Mouse (Mus musculus) cerebellum, postnatal 25 days (tissue): ENCODE results near the gene Fnbp1.
A peak's percentile ranks its signal among the peaks of the same experiment; 100 is the strongest.

Experiments
- DNase-seq, 2 experiments: peaks; one replicate each; pipeline ENCODE4 v3.0.0; 2021; ENCODE audit warnings: mixed read lengths in 2 of 2

The Fnbp1 gene

DNA sequence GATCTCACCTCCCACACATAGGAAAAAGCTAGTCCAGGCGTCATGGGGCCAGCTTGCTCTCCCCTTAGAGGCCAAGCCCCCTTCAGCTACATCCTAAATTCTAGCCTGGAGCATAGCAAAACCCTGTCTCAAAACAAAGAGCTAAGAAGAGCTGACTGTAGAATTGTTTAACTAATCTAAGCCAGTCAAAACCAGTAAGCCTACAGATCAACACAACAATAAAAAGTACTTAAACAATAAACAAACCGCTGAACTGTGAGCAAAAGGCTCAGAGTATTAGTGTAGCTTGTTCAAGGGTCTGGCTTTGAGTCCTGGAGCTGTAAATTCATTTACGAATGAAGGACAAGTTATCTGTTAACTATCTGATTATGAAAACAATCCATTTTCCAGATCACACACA lies 50.6 kb downstream of the Fnbp1 start:
- no peak for DNase-seq

DNA sequence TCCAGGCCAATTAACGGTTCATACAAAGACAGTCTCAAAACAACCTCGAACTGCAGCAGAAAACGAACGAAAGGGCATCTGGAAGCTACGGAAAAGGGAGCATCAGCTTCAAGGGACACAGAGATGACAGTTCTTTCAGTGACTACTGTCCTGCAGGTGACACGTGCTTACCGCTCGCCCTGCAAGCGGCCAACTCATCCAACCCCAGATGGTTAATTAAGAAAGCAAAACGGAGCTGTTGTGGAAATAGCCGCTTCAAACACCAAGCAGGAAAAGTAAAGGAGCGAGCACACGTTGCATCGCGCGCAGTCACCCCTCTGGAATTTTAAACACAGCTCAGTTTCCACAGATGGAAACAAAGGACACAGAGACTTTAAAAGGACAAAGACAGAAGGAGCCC lies 52.2 kb downstream of the Fnbp1 start:
- DNase-seq: peak in 1 of 2 experiments; percentile 44

DNA sequence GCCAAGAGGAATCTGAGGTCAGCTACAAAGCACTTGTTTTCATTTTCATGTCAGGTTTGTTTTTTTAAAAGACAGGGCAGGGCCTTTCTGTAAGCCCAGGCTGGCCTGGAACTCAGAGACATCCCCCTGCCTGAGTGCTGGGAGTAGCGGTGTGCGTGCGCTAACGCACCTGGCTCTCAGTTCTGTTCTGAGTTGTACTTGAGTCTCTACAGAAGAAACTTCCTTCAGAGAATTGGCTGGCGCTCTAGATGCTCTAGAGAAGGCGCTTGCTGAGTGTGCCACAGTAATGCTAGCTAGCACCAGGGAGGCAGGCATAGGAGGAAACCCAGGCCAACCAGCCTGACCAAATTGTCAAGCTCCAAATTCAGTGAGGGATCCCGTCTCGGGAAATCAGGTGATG lies 52.9 kb downstream of the Fnbp1 start:
- peak; percentile 54 to 55 for DNase-seq

DNA sequence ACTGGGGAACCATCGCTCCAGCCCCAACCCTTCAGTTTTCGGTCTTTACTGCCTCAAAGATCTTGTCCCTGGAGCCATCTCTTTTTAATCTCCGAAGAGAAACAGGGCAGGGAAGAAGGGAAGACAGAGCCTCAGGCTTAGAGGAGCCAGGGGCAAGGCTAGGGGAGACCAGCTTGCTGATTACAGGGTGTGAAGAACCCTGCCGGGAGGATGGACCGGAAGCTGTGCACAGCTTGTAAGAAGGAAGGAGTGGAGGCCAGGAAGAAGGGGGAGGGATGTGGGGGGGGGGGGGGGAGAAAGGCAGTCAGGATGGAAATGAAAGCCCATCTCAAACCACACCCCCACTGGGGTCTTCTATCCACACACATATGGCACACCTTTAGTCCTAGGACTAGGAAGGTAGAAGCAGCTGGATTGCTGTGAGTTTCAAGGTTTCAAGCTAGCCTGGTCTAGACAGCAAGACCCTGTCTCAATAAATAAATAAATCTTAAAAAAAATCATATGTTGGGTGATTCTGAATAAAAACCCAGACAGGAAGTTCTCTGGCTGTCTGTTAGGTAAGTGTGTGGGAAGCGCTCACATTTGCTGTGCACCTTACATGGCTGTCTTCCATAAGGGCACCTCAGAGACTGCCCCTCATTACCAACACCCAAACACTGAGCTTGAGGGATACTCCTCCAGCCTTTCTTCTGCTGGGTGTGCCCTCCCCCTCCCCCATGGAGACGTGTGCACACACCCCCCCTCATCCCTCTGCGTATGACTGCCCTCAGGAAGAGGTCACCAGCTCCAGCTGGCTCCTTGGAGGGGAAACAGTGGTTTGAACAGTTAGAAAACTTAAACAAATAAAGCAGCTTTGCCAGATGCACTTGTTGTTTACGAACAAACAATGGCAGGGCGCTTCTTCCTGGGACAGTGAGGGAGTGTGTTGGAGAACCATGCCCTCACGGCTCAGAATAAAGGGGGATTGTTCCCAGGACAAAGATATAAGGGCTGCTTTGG lies 53.8 kb downstream of the Fnbp1 start:
- peak; percentile 82 to 90 for DNase-seq

DNA sequence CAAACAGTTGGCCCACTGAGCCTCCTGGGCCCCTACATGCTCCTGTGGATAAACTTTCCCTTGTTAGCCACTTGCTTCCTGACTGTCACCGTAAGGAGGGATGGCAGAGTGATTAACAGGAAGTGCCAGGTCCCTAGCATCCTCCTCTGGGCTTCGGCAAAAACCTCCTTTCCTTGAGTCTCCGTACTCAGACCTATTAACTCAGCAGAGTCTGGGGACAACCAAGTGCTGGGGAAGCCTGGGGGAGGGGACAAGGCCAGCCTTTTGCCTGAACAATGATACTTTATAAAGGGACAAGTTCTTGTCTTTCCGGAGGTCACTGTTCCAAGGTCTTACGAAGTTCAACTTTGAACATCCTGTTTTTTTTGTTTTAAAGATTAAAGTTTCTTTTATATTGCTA lies 54.7 kb downstream of the Fnbp1 start:
- DNase-seq: peak; percentile 43 to 46

DNA sequence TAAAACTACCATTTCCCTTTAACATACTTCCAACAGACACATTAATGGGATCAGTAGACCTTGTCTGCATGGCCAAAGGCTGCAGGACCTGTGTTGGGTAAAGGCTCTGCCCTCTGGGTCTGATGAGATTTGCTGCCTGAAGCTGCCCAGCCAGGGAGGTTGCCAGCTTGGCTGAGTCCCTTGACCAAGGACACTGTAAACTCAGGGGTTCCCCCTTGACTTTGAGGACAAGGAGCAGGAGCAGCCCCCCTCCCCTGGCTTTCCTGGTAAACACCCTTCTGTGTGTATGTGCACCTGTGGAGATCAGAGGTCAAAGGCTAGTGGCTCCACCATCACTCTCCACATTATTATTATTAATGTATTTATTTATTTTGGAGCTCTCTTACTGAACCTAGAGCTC lies 55.3 kb downstream of the Fnbp1 start:
- DNase-seq: peak; percentile 58 to 63

DNA sequence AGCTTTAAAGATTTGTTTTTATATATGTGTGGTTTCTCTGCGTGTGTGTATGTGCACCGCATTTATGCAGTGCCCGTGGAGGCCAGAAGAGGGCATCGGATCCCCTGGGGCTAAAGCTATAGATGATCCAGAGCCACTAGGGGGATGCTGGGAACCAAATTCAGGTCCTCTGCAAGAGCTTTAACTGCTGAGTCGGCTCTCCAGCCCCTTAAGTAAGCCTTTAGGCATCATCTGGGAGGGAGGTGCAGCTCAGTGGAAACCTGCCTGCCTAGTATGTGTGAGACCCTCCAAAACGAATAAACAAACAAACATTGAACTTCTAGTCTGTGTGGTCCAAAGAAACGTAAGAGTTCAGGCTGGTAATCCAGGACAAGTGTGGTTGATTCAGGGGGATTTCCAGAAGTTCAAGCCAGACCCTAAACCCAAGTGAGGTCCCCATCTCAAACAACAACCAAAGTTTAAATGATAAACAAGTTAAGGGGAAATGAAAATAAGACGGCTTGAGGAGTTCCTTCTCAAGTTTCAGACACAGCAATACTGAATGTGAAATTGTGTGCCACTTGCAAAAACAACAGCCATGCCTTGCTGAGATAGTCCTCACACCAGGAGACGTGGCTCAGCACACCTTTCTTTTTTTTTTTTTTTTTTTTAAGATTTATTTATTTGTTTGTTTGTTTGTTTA lies 57.5 kb downstream of the Fnbp1 start:
- no peak for DNase-seq

DNA sequence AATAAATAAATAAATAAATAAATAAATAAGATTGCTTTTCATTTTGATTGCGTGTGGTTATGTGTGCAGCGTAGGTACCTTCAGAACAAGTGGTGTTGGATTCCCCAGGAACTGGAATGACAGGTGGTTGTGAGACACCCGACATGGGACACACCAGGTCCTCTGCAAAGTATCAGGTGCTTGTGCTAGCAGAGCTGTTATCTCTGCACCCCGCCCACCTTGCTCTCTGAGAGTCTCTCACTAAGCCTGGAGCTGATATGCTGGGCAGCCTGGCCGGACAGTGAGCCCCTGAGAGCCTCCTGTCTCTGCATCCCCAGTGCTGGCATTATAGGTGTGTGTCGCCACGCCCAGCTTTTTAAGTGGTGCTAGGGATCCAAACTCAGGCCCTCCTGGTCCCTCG lies 58.4 kb downstream of the Fnbp1 start:
- DNase-seq: peak in 1 of 2 experiments; percentile 15

DNA sequence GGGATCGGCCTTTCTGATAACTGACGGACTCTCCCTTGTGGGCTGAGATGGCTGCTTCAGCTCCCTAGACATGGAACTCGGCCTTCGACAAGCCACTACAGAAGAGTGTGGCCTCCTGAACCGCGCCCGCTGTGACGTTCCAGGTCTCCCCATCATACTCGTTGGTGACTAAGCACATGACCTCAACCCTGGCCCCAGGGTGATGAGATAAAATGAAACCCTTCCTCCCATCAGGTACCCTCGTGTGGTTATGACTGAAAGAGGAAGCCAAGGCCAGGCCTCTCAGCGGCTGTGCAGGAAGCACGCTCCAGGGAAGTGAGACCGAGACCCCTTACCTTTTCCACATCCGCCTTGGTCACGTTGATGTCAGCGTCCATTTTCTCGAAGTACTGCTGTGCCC lies 59.2 kb downstream of the Fnbp1 start:
- DNase-seq: no peak

DNA sequence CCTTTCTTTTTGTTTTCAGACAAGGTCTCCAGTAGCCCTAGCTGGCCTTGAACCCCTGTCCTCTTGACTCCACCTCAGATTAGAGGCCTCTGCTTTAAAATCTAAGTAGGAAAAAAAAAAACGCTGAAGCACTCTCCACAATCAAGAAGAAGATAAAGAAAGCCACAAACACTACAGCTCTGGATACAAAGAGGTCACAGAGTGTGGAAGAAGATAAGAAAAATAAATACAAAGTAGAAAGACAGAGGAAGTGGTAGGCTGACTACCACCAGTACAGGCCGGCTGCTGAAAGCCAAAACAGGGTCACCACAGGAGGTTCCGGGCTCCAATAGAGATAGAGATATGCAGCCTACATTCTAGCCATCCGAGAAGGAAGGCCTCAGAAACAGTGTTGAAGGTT lies 60.5 kb downstream of the Fnbp1 start:
- peak in 1 of 2 experiments; percentile 45 for DNase-seq

DNA sequence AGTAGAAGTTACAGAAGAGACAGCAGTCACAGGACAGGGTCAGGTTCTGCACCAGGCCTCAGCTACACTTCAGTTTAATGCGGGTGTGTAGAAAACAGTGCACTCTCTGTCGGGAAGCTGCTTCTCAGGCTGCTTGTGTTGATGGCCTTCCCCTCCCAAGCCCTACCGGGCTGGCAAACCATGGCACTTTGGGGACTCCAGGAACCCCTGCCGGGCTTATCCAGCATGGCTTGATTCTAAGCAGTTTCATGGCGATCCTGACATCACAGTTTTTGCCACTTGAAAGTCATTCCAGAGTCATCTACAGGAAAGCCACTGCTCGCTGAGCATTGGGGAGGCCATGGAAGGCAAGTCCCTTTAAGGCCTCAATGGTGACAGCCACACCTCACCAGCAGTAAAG lies 62.7 kb downstream of the Fnbp1 start:
- peak; percentile 54 to 64 for DNase-seq

DNA sequence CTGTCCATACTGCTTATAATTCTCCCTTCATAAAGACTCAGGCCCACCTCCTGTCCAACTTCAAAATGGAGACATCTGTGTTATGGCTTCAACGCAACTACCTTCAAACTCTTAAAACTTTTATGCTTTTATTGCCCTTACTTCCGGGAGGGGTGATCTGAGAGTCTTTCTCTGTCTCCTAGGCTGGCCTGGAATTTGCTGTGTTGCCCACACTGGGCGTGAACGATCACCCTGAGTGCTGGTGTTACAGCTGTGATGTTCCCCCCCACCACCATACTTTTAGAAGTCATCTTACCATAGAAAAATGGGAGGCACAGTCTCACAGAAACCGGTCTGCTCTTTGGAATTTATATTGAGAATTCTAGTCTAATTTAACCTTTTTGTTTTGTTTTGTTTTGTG lies 64.2 kb downstream of the Fnbp1 start:
- no peak for DNase-seq

DNA sequence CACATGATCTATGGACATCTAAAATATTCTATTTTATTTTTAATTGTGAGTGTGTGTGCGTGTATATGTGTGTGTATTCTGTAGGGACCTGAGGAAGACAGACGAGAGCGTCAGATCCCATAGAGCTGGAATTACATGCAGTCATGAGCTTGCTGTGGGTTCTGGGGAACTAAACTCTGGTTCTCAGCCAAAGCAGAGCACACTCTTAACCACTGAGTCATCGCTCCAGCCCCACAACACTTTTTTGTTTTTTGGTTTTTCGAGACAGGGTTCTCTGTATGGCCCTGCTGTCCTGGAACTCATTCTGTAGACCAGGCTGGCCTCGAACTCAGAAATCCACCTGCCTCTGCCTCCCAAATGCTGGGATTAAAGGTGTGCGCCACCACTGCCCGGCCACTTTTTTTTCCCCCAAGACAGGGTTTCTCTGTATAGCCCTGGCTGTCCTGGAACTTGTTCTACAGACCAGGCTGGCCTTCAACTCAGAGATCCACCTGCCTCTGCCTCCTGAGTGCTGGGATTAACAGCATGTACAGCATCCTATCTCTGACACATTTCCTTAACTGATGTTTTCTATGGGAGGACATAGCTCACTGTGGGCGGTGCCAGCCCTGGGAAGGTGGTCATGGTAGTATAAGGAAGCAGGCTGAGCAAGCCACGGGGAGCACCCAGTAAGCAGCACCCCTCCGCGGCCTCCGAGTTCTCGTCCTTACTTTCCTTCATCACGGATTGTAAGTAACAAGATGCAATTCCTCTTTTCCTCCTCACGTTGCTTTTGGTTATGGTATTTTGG lies 65.3 kb downstream of the Fnbp1 start:
- no peak for DNase-seq

DNA sequence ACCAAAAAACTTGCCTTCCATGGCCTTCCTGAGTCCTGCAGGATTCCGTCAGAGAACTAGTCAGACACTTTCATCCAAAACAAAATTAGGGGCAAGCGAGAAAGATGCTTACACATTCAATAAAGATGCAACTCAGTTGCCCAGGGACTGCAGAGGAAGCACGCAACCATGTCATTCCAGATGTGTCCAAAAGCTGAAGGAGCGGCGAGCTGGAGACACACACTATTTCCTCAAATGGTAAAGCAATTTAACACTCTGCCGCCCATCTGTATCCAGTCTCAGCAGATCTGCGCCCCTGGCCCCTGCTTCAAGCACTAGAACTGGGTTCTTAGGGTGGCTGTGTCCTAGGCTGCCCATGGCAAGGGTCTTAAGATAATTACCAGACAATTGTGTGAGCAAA lies 66.0 kb downstream of the Fnbp1 start:
- DNase-seq: no peak

DNA sequence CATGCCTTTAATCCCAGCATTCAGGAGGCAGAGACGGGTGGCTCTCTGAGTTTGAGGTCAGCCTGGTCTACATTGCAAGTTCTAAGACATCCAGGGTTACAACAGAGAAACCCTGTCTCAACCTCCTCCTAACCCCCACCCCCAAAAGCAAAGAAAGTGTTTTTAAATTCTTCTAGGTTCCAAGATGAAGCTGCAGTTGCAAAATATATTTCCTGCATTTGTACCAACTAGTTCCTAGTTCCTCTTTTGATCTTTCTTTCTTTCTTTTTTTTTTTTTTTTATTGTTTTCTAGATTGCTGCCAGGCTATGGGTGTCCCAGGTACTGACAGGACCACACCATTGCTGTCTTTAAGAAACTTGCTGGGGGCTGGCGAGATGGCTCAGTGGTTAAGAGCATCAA lies 66.6 kb downstream of the Fnbp1 start:
- no peak for DNase-seq

DNA sequence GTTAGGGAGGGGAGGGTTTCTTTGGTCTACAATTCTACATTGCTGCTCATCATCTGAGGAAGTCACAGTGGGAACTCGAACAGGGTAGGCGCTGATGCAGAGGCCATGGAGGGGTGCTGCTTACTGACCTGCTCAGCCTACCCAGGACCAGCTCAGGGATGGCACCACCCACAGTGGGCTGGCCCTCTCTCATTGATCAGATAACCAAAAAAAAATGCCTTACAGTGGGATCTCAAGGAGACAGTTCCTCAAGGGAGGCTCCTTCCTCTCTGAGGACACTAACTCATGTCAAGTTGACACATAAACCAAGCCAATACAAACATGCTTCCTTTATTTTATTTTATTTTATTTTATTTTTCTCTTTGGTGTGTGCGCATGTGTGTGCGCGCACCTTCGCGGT lies 72.3 kb downstream of the Fnbp1 start:
- no peak for DNase-seq

DNA sequence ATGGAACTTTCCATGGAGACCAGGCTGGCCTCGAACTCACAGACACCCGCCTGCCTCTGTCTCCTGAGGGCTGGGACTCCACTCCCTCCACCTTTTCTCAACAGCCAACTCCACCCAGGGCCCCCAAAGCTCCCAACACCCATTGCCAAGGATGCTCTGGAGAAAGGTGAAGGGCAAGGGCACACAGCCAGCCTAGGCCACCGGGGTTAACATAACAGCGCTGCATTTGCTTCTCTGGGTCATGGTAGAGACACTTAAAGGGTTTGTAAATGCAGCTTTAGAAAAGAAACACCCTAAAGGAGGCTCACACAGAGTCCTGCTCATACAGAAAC lies 72.7 kb downstream of the Fnbp1 start:
- no peak for DNase-seq

DNA sequence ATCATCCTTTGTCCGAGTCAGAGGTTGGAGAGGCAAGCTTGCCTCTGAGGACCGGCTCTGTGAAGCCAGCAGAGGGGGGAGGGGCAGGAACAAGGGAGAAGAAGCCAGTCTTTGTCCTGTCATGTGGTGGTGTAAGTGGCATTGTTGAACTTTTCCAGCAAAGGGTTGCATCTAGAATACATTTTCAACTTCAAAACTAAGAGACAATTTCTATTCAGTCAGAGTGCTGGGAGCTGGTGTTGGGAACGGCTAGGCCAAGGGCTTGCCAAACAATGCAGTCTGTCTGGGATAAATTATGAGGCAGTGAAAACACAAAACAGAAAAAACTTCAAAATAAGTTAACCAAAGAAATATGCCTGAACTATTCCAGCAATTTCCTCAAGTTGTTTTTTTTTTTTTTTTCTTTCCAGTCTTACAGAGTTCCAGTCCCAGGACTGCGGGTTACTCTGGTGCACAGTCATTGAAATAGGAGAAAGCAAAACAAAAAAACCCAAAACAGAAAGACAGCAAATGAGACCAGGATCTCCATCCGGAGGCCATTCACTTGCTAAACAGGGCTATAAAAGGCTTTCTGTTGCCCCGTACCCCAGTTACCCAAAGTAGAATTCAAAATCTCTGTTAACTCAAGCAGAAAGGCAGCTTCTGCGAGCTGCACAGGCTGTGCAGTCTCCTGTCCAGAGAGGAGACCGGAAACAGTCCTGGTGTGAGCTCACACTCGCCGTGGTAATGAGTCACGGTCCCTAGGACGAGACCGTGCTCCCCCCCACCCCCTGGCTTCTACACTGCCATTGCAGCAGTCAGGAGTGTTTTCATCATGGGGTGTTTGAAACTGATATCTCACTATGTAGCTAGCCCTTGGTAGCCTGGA lies 73.3 kb downstream of the Fnbp1 start:
- DNase-seq: peak; percentile 65 to 80

DNA sequence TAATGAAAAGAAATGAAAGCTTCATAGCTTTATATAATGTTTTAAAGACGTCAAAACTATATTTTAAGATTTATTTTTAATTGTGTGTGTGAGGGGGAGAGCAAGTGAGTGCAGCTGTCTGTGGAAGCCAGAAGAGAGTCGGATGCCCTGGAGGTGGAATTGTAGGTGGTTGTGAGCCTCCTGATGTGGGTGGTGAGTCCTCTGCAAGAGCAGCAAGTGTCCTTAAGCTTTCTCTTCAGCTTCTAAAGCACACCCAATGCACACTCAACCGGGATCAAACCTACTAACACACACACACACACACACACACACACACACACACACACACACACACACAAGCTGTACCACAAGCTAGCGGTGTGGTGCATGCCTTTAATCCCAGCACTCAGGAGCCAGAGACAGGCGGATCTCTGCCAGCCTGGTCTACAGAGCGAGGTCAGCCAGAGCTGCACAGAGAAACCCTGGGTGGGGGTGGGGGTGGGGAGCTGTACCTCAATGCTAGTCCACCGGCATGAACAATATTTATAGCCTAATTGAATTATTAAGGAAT lies 74.0 kb downstream of the Fnbp1 start:
- no peak for DNase-seq

DNA sequence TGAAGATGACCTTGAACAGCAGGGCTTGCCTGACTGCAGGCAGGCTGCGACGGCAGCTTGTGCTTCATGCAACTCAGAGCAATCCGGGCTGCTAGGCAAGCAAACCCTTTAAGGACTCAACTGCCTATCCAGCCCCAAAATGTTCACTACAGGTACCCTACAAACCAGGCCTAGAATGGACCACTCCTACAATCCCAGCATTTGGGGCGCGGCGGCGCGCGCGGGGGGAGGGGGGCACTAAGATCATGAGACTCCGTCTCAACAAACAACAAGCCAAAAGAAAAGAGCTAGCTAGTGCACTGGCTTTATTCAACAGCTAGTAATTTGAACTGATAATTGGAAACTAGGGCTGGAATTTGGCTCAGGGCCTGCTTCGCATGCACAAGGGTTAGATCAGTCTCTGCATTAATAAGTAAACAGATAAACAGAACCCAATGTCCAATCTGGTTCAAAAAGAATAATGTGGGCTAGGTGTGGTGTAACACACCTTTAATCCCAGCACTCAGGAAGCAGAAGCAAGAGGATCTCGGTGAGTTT lies 74.7 kb downstream of the Fnbp1 start:
- DNase-seq: peak in 1 of 2 experiments; percentile 54

DNA sequence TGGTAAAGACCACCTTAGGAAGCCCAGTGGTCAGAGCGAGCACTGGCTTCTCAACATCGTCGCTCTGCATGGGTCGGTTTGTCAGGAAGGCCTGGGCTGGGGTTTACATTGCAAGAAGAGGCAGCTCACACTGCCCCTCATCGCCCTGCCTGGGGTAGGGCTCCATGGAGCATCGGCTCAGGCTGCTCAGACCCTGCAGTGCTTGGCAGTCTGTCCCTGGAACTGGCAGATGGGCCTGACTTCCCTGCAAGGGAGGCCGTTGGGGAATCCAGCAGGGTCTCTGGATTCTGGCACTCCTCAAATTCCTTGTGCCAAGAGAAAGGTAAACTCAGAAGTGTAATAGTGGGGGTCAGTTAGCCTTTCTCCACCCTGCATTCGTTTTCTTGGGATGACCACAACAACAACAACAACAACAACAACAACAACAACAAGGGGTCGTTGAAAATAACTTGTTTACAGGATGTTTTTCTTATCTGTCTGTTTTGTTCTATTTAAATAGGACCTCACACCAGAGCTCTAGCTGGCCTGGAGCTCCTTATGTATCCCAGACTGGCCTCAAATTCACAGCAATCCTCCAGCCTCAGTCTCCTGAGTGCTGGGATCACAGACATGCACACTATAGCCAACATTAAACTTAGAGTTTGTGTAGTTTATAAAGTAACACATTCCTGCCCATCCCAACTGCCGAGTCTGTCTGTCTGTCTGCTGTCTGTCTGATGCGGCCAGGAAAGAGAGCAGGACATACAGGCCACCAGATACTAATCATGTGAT lies 75.6 kb downstream of the Fnbp1 start:
- DNase-seq: peak; percentile 95
